Comparison of ENCODE assay signal across 8 mouse cellular contexts in the genomic region with DNA sequence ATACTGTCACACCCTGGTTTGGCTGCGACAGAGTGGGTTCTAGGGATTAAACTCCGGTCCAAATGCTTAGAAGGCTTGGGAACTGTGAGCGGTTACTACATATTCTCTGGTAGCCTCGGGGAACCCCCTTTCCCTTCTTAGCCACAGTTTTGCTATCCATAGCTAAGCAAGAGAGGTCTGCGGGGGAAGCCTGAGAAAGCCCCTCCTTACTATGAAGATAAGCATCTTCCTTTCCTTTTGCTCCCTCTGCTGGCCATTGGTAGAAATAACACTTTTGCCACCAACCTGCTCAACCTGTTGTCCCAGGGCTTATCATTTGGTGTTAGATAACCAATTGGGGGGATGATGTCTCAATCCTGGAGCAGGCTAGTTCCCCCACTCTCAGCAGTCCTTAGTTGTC.
DNase-seq lines count a peak whose midpoint lies in the region; ATAC-seq and TF ChIP-seq lines count a peak whose summit lies in the region.

No protein-coding gene starts in this region.

- no peak overlapping the region for H3K9ac ChIP-seq in kidney, embryonic 15.5 days

- no peaks in the 10 kb centered on the region for H3K27me3 ChIP-seq in kidney, embryonic 15.5 days
- no peaks in the 10 kb centered on the region for H3K27me3 ChIP-seq in E14TG2a.4 (ENCODE audit: insufficient read depth, low read length)

- H3K9me3 ChIP-seq in kidney, embryonic 15.5 days (replicated peaks), result no peaks in the 10 kb centered on the region
- peaks cover 11% of the 10 kb centered on the region for H3K9me3 ChIP-seq in E14TG2a.4 (ENCODE audit: low read length)

- no peaks in the 10 kb centered on the region for H3K36me3 ChIP-seq in kidney, embryonic 15.5 days
- H3K36me3 ChIP-seq in E14TG2a.4 (ENCODE audit: insufficient read depth, low read length), result no peaks in the 10 kb centered on the region

- H3K4me1 ChIP-seq in kidney, embryonic 15.5 days, result no peaks in the 10 kb centered on the region
- H3K4me1 ChIP-seq in E14TG2a.4 (replicated peaks; ENCODE audit: low read depth, low read length), result no peaks in the 10 kb centered on the region

- TF ChIP-seq CTCF in E14TG2a.4 (conservative IDR thresholded peaks at IDR 0.05; ENCODE audit: low read length), result peak; percentile 52

- H3K27ac ChIP-seq in kidney, embryonic 15.5 days, result no peak overlapping the region

- DNase-seq in kidney, adult 18-20 months, result peak; percentile 26
- DNase-seq in ZHBTc4 (ENCODE audit: low read depth, low spot score), result peak; percentile 71
- peak; percentile 76 for DNase-seq in embryo, embryonic 11 days
- DNase-seq in left cerebral cortex, postnatal 10 days (ENCODE audit: extremely low spot score in 1 of 2, low spot score in 2 of 2), result peak; percentile 52 to 59
- DNase-seq in retina, postnatal 1 day, result peak; percentile 77
- DNase-seq in heart, adult 8-10 months (ENCODE audit: low spot score), result no peak

- intact Hi-C loops in left cerebral cortex, postnatal 10 days (cut with DNase I), result no loop called here

- WGBS in kidney, embryonic 15.5 days, result 68% methylated on average over 5 of the region's 5 CpGs

- H3K4me2 ChIP-seq in kidney, embryonic 15.5 days, result no peak overlapping the region

- H3K4me3 ChIP-seq in kidney, embryonic 15.5 days (replicated peaks), result no peak overlapping the region
- H3K4me3 ChIP-seq in E14TG2a.4 (replicated peaks; ENCODE audit: low read length), result no peak overlapping the region

- no peak for ATAC-seq in kidney, embryonic 15.5 days (replicated peaks; ENCODE audit: low FRiP score)
